Mouse (Mus musculus) lung, adult 2 months (tissue): ENCODE measurements around the gene Pik3ip1. TPM values are rescaled to one million over a fixed set of nuclear protein-coding genes. Genes with fewer than 3 reads are reported as not detected.

Experiments
- DNase-seq: peaks from one replicate; pipeline ENCODE4 v3.0.0; 2022
- H3K4me1 ChIP-seq: fragments of 200-500 bp; 2 replicates; pipeline ENCODE4 v1.6.1; 2011; ENCODE audit warnings: low read length; ENCODE audit not compliant: control insufficient read depth, insufficient read depth
- H3K4me3 ChIP-seq: fragments of 200-500 bp; replicated peaks from 2 replicates; pipeline ENCODE3; 2011; ENCODE audit warnings: low read depth, mild to moderate bottlenecking, control low read depth, low read length; ENCODE audit errors: extremely low read depth
- CTCF ChIP-seq: fragments of 200-500 bp; IDR thresholded peaks from 2 replicates; pipeline ENCODE4 v1.5.1; 2011; ENCODE audit warnings: mild to moderate bottlenecking, low read length, control low read depth; ENCODE audit not compliant: insufficient read depth
- POLR2A ChIP-seq: fragments of 200-500 bp; IDR thresholded peaks from 2 replicates; pipeline ENCODE4 v1.6.1; 2011; ENCODE audit warnings: low read depth, mild to moderate bottlenecking, control low read depth, low read length, borderline replicate concordance; ENCODE audit errors: extremely low read depth
- WGBS: fragments of 180-500 bp; shearing (Covaris S2); methylation state at CpG from one replicate; pipeline ENCODE4 v1.1.7; 2018; 5-methylcytosine and 5-hydroxymethylcytosine counted together
- polyA plus RNA-seq: library from polyadenylated mRNA; depleted of rRNA; stranded (reverse); fragments of >200 nt; gene quantifications from 2 replicates; pipeline ENCODE4 v1.2.3, GENCODE M21; 2012

Pik3ip1 gene
- polyA plus RNA-seq, 1 experiment = 23.2 TPM

- peak; percentile 74 for DNase-seq
- H3K4me3 ChIP-seq = no peak overlapping the region
- TF ChIP-seq POLR2A (no peak), CTCF (peak; percentile 93)
- no peaks in the 10 kb centered on the region; the same call in 1 of the 2 replicates for H3K4me1 ChIP-seq
- 29% methylated on average over 2 of the region's 2 CpGs for WGBS
Measured at GRCm38 (mm10) chr11:3314148-3314547, 16.1 kb upstream of the Pik3ip1 start.

DNA sequence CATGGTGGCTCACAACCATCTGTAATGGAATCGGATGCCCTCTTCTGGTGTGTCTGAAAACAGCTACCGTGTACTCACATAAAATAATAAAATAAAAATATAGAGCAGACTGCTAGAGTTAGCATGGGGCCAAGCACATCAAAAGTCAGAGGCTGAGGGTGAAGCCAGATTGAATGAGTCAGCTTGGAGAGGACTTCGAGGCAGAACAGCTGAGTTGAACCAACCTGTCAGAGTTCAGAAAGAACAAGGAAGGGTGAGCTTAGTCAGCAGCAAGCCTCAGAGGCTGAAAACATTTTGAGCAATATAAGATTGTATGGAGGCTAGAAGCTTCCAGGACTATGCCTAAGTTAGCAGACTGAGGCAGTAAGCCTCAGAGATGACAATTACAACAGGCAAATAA is 11.9 kb upstream of the Pik3ip1 start:
- WGBS = 78% methylated on average over 3 of the region's 3 CpGs
- no peak for TF ChIP-seq POLR2A
- TF ChIP-seq CTCF = no peak

DNA sequence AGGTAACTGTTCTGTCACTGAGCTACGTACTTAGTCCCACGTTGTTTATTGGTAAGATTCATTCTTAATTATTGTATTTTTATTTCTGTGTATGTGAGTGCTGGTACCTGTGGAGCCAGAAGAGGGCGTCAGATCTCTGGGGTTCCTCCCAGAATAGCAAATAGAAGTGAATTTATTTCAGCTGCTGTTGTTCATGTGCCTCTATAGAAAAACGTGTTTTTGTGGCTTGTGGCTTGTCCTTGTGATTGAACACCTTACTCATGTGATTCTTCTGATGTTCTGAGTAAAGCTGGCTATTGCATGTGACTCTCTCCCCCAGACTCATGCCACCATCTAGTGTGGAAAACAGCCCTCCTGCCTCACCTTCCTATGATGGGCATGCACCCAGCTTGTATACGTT is 1.9 kb upstream of the Pik3ip1 start:
- 75% methylated on average over 5 of the region's 5 CpGs for WGBS
- no peak for TF ChIP-seq CTCF
- no peak for TF ChIP-seq POLR2A
- Histone ChIP-seq H3K4me1 (peaks cover 5% of the 10 kb centered on the region; the same call in 1 of the 2 replicates), H3K4me3 (no peak overlapping the region)
- no peak for DNase-seq

More for the DNA sequence above, 11.9 kb upstream of the Pik3ip1 start:
- no peak for DNase-seq
- Histone ChIP-seq H3K4me1 (no peaks in the 10 kb centered on the region; the same call in 1 of the 2 replicates), H3K4me3 (no peak overlapping the region)

- no peak for DNase-seq
- Histone ChIP-seq H3K4me3 (no peak overlapping the region), H3K4me1 (peaks cover 5% of the 10 kb centered on the region)
- no peak for TF ChIP-seq POLR2A
- no peak for TF ChIP-seq CTCF
- WGBS = 64% methylated on average over 11 of the region's 11 CpGs
Measured at GRCm38 (mm10) chr11:3328806-3329775, 1.1 kb upstream of the Pik3ip1 start.

DNA sequence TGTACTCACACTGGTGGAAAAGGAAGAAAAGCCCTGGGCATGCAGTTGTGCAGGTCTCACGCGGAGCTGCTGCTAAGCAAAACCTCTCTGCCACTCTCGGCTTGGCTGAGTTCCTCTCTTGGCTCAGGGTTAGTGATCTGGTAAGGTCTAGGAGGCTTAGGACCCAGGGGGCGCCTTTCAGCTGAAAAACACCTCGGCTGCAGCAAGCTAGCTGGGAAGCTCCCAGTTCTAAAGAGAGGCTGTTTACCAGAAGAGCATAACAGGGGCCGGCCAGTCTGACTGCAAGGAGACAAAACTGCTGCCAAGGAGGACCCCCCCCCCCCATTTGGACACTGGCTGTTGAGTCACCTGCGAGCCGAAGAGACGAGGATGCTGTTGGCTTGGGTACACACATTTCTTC is 365 bp downstream of the Pik3ip1 start:
- peak; percentile 74 for DNase-seq

DNA sequence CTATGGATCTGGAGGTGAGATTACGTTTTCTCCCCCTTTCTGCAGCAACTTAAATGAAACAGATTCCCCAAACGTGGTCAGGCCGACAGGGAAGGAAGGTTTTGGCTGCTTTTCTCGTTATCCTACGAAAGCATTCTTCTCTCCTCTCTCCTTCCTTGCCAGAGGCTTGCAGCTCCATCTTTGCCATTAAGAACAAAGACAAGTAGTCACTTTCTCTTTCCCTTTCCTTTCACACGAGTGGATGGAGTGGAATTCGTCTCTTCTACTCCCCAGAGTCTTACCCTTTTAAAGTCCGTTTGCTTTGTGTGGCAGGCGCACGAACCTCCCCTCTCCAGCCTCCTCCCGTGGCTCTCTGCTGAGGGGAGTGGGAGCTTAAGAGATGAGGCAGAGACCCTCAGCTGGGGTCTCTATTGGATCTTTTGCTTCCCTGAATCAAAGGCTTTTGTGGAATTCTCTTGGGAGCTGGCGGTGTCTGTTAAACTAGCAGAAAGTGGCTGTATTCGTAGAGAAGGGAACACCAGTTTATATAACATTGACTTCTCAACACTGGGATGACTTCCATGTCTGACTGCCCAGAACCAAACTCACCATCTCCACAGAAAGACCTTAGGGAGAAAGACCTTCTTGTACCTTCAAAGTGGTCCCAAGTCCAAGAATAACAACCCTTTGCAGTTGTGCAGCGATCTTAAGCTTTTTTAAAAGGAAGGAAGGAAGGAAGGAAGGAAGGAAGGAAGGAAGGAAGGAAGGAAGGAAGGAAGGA is 970 bp downstream of the Pik3ip1 start:
- DNase-seq = peak; percentile 38
- TF ChIP-seq CTCF (no peak), POLR2A (no peak)
- peaks cover 23% of the 10 kb centered on the region for H3K4me1 ChIP-seq
- peak overlapping the region; percentile 73 for H3K4me3 ChIP-seq
- 4% methylated on average over 14 of the region's 14 CpGs for WGBS

More for the DNA sequence above, 365 bp downstream of the Pik3ip1 start:
- Histone ChIP-seq H3K4me3 (peak overlapping the region; percentile 73), H3K4me1 (peaks cover 17% of the 10 kb centered on the region)
- WGBS = 2% methylated on average over 9 of the region's 9 CpGs
- TF ChIP-seq CTCF (peak; percentile 30; the same call in 1 of the 2 replicates), POLR2A (peak; percentile 65; the same call in 1 of the 2 replicates)

DNA sequence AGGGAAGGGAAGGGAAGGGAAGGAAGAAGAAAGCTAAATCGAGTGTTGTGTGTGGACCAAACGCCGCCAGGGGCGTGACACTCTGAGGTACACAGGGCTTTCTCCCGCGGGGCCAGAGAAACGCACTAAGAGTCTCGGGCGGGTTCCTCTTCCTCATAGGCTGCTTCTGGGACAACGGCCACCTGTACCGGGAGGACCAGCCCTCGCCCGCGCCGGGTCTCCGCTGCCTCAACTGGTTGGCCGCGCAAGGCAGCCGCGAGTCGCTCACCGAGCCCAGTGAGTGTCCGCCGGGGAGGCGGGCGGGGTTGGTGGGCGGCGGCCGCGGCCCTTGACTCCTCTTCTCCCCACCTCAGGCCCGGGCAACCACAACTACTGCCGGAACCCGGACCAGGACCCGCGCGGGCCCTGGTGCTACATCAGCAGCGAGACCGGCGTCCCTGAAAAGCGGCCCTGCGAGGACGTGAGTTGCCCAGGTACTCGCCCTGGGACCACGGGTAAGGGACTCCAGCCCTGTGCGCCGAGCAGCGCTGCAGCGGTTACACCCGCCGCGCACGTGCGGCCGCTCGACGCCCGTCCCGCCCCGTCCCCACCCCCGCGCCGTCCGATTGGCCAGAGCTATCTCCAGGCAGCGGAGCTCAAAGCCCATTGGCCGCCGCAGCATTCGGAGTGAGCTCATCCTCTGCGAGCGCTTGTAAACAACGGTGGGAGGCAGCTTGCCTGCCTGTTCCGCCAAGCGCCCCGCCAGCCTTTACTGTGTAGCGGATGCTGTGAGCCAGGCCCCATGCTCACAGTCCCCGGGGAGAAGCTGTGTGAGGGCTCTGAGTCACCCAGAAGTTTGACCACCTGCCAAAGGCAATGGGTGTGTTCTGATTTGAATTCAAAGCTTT is 1.8 kb downstream of the Pik3ip1 start:
- Histone ChIP-seq H3K4me1 (peaks cover 23% of the 10 kb centered on the region), H3K4me3 (peak overlapping the region; percentile 73)
- under 1% methylated on average over 75 of the region's 75 CpGs for WGBS
- TF ChIP-seq POLR2A (peak; percentile 77; the same call in 1 of the 2 replicates), CTCF (no peak)
- DNase-seq = peak; percentile 84

DNA sequence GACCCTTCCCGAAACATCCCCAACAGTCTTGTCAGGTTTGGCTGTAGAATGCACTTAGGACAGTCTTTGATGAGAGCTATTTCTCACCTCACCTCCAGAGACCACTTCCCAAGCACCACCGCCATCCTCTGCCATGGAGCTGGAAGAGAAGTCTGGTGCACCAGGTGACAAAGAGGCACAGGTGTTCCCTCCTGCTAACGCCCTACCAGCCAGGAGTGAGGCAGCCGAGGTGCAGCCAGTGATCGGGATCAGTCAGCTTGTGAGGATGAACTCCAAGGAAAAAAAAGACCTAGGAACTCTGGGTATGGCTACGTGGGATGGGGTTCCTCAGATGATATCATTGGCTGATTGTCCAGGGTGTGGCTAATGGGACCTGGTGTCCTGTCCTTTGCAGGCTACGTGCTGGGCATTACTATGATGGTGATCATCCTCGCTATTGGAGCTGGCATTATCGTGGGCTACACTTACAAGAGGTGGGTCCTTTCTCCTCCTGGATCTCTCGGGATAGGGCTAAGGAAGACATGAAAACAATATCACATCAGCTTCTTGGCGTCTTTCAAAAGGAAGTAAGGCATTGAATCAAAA is 3.0 kb downstream of the Pik3ip1 start:
- Histone ChIP-seq H3K4me1 (peaks cover 30% of the 10 kb centered on the region), H3K4me3 (no peak overlapping the region)
- DNase-seq = no peak
- TF ChIP-seq POLR2A = no peak
- no peak for TF ChIP-seq CTCF
- WGBS = 91% methylated on average over 11 of the region's 11 CpGs
